In the genomic region with DNA sequence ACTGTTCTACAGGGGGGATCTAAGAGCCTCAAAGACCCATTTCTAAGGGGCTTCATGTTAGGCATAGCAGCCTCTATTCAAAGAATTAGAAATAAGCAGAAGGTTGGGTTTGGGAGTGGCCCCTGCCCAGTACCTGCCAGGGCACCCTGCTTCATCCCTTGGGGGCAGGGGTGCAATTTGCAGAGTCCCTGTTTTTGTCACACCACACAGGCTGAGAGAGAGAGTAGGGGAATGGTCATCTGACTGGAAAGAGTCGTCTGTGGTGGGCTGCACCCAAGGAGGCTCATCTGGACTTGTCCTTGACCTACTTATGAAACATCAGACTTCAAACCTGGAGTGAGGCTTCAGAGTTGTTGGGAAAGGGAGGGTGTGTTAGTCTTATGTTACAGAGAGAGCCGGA, we compare ENCODE assay signal across 28 mouse cellular contexts.
"Had no signal": no experiment of that assay in that cellular context is flagged by ENCODE, and none has a peak within 500 bp of the region (broad histone marks: within the 10 kb centered on the region; RNA-seq: fewer than 3 reads in every experiment).

No protein-coding gene starts in this region.

- DNase-seq: left cerebral cortex, postnatal 4 days; liver; liver, embryonic 13.5 days; liver, postnatal 0 days; lung, adult 18-20 months; lung, adult 2 months; lung, embryonic 14.5 days; lung, postnatal 10 days; lung, postnatal 14 days; lung, postnatal 36 days; lung, postnatal 4 days; midbrain, embryonic 14.5 days had no signal

- H3K36me3 ChIP-seq: limb, embryonic 10.5 days; limb, embryonic 12.5 days; limb, embryonic 13.5 days; limb, embryonic 15.5 days; liver, embryonic 12.5 days; liver, embryonic 13.5 days; liver, embryonic 15.5 days; lung, embryonic 15.5 days; midbrain, embryonic 10.5 days; midbrain, embryonic 12.5 days; midbrain, embryonic 13.5 days; midbrain, embryonic 15.5 days; neural tube, embryonic 12.5 days had no signal

- H3K9ac ChIP-seq: limb, embryonic 12.5 days; limb, embryonic 13.5 days; limb, embryonic 15.5 days; liver, embryonic 12.5 days; liver, embryonic 13.5 days; liver, embryonic 14.5 days; liver, embryonic 15.5 days; liver, postnatal 0 days; lung, embryonic 14.5 days; lung, embryonic 15.5 days; midbrain, embryonic 12.5 days; midbrain, embryonic 13.5 days; midbrain, embryonic 15.5 days; neural tube, embryonic 12.5 days had no signal

- H3K27me3 ChIP-seq: limb, embryonic 12.5 days; limb, embryonic 13.5 days; limb, embryonic 15.5 days; liver, embryonic 12.5 days; liver, embryonic 13.5 days; liver, embryonic 15.5 days; lung, embryonic 15.5 days; megakaryocyte, embryonic 14.5 days; midbrain, embryonic 12.5 days; midbrain, embryonic 13.5 days; midbrain, embryonic 15.5 days; neural tube, embryonic 12.5 days had no signal

- H3K27ac ChIP-seq: limb, embryonic 10.5 days; limb, embryonic 12.5 days; limb, embryonic 13.5 days; limb, embryonic 15.5 days; liver, embryonic 12.5 days; liver, embryonic 13.5 days; liver, embryonic 14.5 days; liver, embryonic 15.5 days; lung, embryonic 15.5 days; macrophage; midbrain, embryonic 10.5 days; midbrain, embryonic 12.5 days; midbrain, embryonic 13.5 days; midbrain, embryonic 15.5 days; neural tube, embryonic 12.5 days had no signal

- H3K4me3 ChIP-seq: limb, embryonic 10.5 days; limb, embryonic 12.5 days; limb, embryonic 13.5 days; limb, embryonic 15.5 days; liver, embryonic 12.5 days; liver, embryonic 13.5 days; liver, embryonic 15.5 days; lung, embryonic 15.5 days; megakaryocyte, embryonic 14.5 days; midbrain, embryonic 10.5 days; midbrain, embryonic 12.5 days; midbrain, embryonic 13.5 days; midbrain, embryonic 15.5 days; myocyte; neural tube, embryonic 12.5 days had no signal

- H3K4me1 ChIP-seq: limb, embryonic 10.5 days; limb, embryonic 12.5 days; limb, embryonic 13.5 days; limb, embryonic 15.5 days; liver, embryonic 12.5 days; liver, embryonic 13.5 days; liver, embryonic 15.5 days; lung, embryonic 15.5 days; megakaryocyte, embryonic 14.5 days; midbrain, embryonic 10.5 days; midbrain, embryonic 12.5 days; midbrain, embryonic 13.5 days; midbrain, embryonic 15.5 days; neural tube, embryonic 12.5 days had no signal
